Mouse (Mus musculus) spleen, embryonic (tissue): Measurements from ENCODE around the gene Gm21921.
"Not testable (repeated sequence)": the region's sequence is repeated elsewhere in the genome, so short reads cannot be mapped to it uniquely, and the experiment has no call there.

Experiments used
- CTCF ChIA-PET: fragments of 350-600 bp; sonication (Branson Sonifier 250); formaldehyde crosslinking; loops from one replicate; lab custom pipeline; 2022; lab: Charles Lee

The Gm21921 gene

GRCm38 (mm10) chrY:24796143-24796542 lies at the start of gene Gm21921:
Gm21921 (minus strand) TSS chrY:24796243.
- CTCF ChIA-PET: not testable (repeated sequence)
